Mouse (Mus musculus) liver, postnatal 0 days (tissue): Measurements from ENCODE around the gene Got2. TPM values are rescaled to one million over a fixed set of nuclear protein-coding genes. Genes with fewer than 3 reads are reported as not detected.
A peak's percentile ranks its signal among the peaks of the same experiment; 100 is the strongest.

Experiments
- ATAC-seq: fragments of 200-750 bp; cut with Nextera tagmentation; 2 replicates; pipeline ENCODE4 v1.8.0; 2017; ENCODE audit warnings: mild to moderate bottlenecking, moderate library complexity
- DNase-seq: peaks from one replicate; pipeline ENCODE4 v3.0.0-alpha.2; 2016
- H3K27ac ChIP-seq: fragments of 300-500 bp; sonication (generic); 2 replicates; pipeline ENCODE4 v1.5.1; 2014; ENCODE audit warnings: antibody characterized with exemption, moderate library complexity, mild to moderate bottlenecking, low read depth
- H3K27me3 ChIP-seq: fragments of 300-500 bp; sonication (generic); 2 replicates; pipeline ENCODE4 v1.6.1; 2014; ENCODE audit warnings: low read length, control low read depth, mixed read lengths; ENCODE audit not compliant: insufficient read depth
- H3K36me3 ChIP-seq: fragments of 300-500 bp; sonication (generic); replicated peaks from 2 replicates; pipeline ENCODE4 v1.6.1; 2014; ENCODE audit warnings: mild to moderate bottlenecking, control low read depth, low read length, moderate library complexity, mixed read lengths; ENCODE audit not compliant: insufficient read depth
- H3K4me1 ChIP-seq: fragments of 300-500 bp; sonication (generic); 2 replicates; pipeline ENCODE4 v1.6.1; 2014; ENCODE audit warnings: antibody characterized with exemption, mild to moderate bottlenecking, control low read depth; ENCODE audit not compliant: insufficient read depth
- H3K4me2 ChIP-seq: fragments of 300-500 bp; sonication (generic); 2 replicates; pipeline ENCODE4 v1.6.1; 2014; ENCODE audit warnings: low read depth, mild to moderate bottlenecking, low read length, moderate library complexity, mixed read lengths
- H3K4me3 ChIP-seq: fragments of 300-500 bp; sonication (generic); 2 replicates; pipeline ENCODE4 v1.5.1; 2014; ENCODE audit warnings: low read depth, low read length
- H3K9ac ChIP-seq: fragments of 300-500 bp; sonication (generic); replicated peaks from 2 replicates; pipeline ENCODE4 v1.6.1; 2014; ENCODE audit warnings: mild to moderate bottlenecking, moderate library complexity
- H3K9me3 ChIP-seq: fragments of 300-500 bp; sonication (generic); 2 replicates; pipeline ENCODE4 v1.6.1; 2016; ENCODE audit warnings: mild to moderate bottlenecking, control low read depth, low read length, mixed read lengths
- CTCF ChIP-seq: sonication (generic); IDR thresholded peaks from 2 replicates; pipeline ENCODE4 v1.5.1; 2016; ENCODE audit warnings: antibody characterized with exemption, low read depth
- EP300 ChIP-seq: IDR thresholded peaks from 2 replicates; pipeline ENCODE4 v1.6.1; 2016; ENCODE audit warnings: antibody characterized with exemption, low read depth, mild to moderate bottlenecking
- WGBS: fragments of 180-500 bp; shearing (Covaris S2); extraction: QIAGEN DNeasy Blood & Tissue Kit; methylation state at CpG from one replicate; pipeline ENCODE4 v1.1.7; 2014; ENCODE audit not compliant: insufficient replicate concordance; 5-methylcytosine and 5-hydroxymethylcytosine counted together
- polyA plus RNA-seq: library from polyadenylated mRNA; unstranded; fragments of >200 nt; fragmentation: Nextera tagmentation; extraction: Ambion mirVana; gene quantifications from 2 replicates; pipeline ENCODE4 v1.2.1, GENCODE M21; 2015

Gene Got2
- polyA plus RNA-seq, 1 experiment from 2014 or later, result 308 TPM

GRCm38 (mm10) chr8:95843968-95844367 is 44.4 kb downstream of the Got2 start:
- WGBS, result 85% methylated on average over 6 of the region's 6 CpGs
- no peak overlapping the region for H3K9ac ChIP-seq
- no peaks in the 10 kb centered on the region for H3K27me3 ChIP-seq
- no peak for DNase-seq
- no peaks in the 10 kb centered on the region for H3K4me1 ChIP-seq
- no peaks in the 10 kb centered on the region for H3K9me3 ChIP-seq
- ATAC-seq, result no peak
- no peak overlapping the region for H3K4me2 ChIP-seq
- TF ChIP-seq EP300 (no peak), CTCF (no peak)
- H3K27ac ChIP-seq, result no peak overlapping the region
- no peak overlapping the region for H3K4me3 ChIP-seq
- peaks cover 23% of the 10 kb centered on the region; the same call in 1 of the 2 replicates for H3K36me3 ChIP-seq

- Histone ChIP-seq H3K4me3 (no peak overlapping the region), H3K4me1 (no peaks in the 10 kb centered on the region), H3K9ac (no peak overlapping the region), H3K9me3 (no peaks in the 10 kb centered on the region), H3K4me2 (no peak overlapping the region), H3K27me3 (no peaks in the 10 kb centered on the region), H3K27ac (no peak overlapping the region), H3K36me3 (peaks cover 27% of the 10 kb centered on the region)
- WGBS, result 87% methylated on average over 15 of the region's 15 CpGs
- ATAC-seq (no peak), DNase-seq (no peak)
- TF ChIP-seq CTCF (no peak), EP300 (no peak)
These were observed 46.9 kb downstream of the Got2 start for GRCm38 (mm10) chr8:95841436-95841835.

- Histone ChIP-seq H3K4me2 (no peak overlapping the region), H3K9ac (no peak overlapping the region), H3K27me3 (no peaks in the 10 kb centered on the region), H3K36me3 (peaks cover 20% of the 10 kb centered on the region), H3K27ac (no peak overlapping the region), H3K4me1 (peaks cover 4% of the 10 kb centered on the region), H3K9me3 (no peaks in the 10 kb centered on the region), H3K4me3 (no peak overlapping the region)
- 96% methylated on average over 4 of the region's 4 CpGs for WGBS
- TF ChIP-seq EP300 (no peak), CTCF (no peak)
- DNase-seq, result peak; percentile 7
- ATAC-seq, result no peak
These were observed 49.1 kb downstream of the Got2 start for GRCm38 (mm10) chr8:95839289-95839688.

- TF ChIP-seq CTCF (no peak), EP300 (no peak)
- WGBS, result 81% methylated on average over 10 of the region's 10 CpGs
These were observed 51.1 kb downstream of the Got2 start for GRCm38 (mm10) chr8:95837266-95837665.

DNA sequence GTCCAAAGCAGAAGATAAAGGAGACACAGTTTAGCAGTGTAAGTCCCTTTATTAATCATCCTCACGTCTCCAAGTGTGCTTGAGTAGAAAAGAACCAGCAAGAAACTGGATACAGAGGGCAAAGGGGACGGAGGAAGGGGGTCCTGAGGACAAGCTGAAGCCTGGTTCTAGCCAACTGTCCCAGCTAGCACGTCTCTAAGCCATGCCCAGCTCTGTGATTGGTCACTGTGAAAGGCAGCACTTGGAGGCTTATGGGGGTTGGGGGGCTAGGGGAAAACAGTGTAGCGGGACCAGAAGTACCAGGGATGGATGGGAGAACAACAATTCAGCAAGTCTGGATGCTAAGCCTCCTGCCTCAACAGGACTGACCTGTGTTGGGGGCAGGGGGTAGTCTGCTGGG is 52.5 kb downstream of the Got2 start:
- Histone ChIP-seq H3K27me3 (no peaks in the 10 kb centered on the region), H3K4me2 (no peak overlapping the region), H3K36me3 (peaks cover 6% of the 10 kb centered on the region; the same call in 1 of the 2 replicates), H3K4me3 (no peak overlapping the region), H3K27ac (no peak overlapping the region), H3K9ac (no peak overlapping the region), H3K9me3 (no peaks in the 10 kb centered on the region), H3K4me1 (peaks cover 16% of the 10 kb centered on the region)
- 71% methylated on average over 4 of the region's 4 CpGs for WGBS
- ATAC-seq (no peak), DNase-seq (peak; percentile 10)
- TF ChIP-seq CTCF (no peak), EP300 (no peak)

More at GRCm38 (mm10) chr8:95837266-95837665, 51.1 kb downstream of the Got2 start:
- Histone ChIP-seq H3K36me3 (peaks cover 6% of the 10 kb centered on the region; the same call in 1 of the 2 replicates), H3K4me2 (no peak overlapping the region), H3K9me3 (no peaks in the 10 kb centered on the region), H3K4me1 (peaks cover 16% of the 10 kb centered on the region), H3K4me3 (no peak overlapping the region), H3K27ac (no peak overlapping the region), H3K27me3 (no peaks in the 10 kb centered on the region), H3K9ac (no peak overlapping the region)
- DNase-seq (peak; percentile 10), ATAC-seq (no peak)

GRCm38 (mm10) chr8:95833435-95833984 is 54.8 kb downstream of the Got2 start:
- WGBS, result 3% methylated on average over 16 of the region's 16 CpGs
- peaks cover 16% of the 10 kb centered on the region for H3K4me1 ChIP-seq
- TF ChIP-seq CTCF, result no peak
- TF ChIP-seq EP300, result peak; percentile 88
- DNase-seq (peak; percentile 80), ATAC-seq (peak; percentile 96)
- H3K27ac ChIP-seq, result peak overlapping the region; percentile 83
- peak overlapping the region; percentile 36 for H3K4me3 ChIP-seq
- no peaks in the 10 kb centered on the region for H3K27me3 ChIP-seq
- H3K9ac ChIP-seq, result peak overlapping the region; percentile 38
- no peaks in the 10 kb centered on the region for H3K9me3 ChIP-seq
- H3K4me2 ChIP-seq, result peak overlapping the region; percentile 70
- peaks cover 4% of the 10 kb centered on the region; the same call in 1 of the 2 replicates for H3K36me3 ChIP-seq
